Mouse (Mus musculus): ENCODE data around the gene Zfp61. TPM values are rescaled to one million over a fixed set of nuclear protein-coding genes. Genes with fewer than 3 reads are reported as not detected.

Gene Zfp61
- polyA plus RNA-seq, 1 experiment from 2014 or later = 16.7 TPM

GRCm38 (mm10) chr7:24293061-24293851 is 7.8 kb downstream of the Zfp61 start:
- no peak overlapping the region for H3K27ac ChIP-seq (ENCODE audit: low read length)
- no peak overlapping the region for H3K9ac ChIP-seq (replicated peaks; ENCODE audit: low read depth)
- no peak overlapping the region for H3K4me2 ChIP-seq (replicated peaks; ENCODE audit: low read depth, low read length)
- H3K4me1 ChIP-seq (ENCODE audit: insufficient read depth, low read depth, low read length) = no peaks in the 10 kb centered on the region
- ATAC-seq = no peak; the same call in 1 of the 2 replicates
- no peaks in the 10 kb centered on the region for H3K27me3 ChIP-seq (replicated peaks; ENCODE audit: insufficient read depth, low read length)
- no peak overlapping the region for H3K4me3 ChIP-seq (ENCODE audit: low read depth, low read length)
- peaks cover 36% of the 10 kb centered on the region for H3K36me3 ChIP-seq (ENCODE audit: insufficient read depth, low read length)
- WGBS = 76% methylated on average over 12 of the region's 12 CpGs
- no peak for DNase-seq (ENCODE audit: low spot score)
- H3K9me3 ChIP-seq (ENCODE audit: low read length) = no peaks in the 10 kb centered on the region
- TF ChIP-seq EP300 (IDR thresholded peaks at IDR 0.05) = no peak
- TF ChIP-seq CTCF (IDR thresholded peaks at IDR 0.05) = no peak

- TF ChIP-seq EP300 (IDR thresholded peaks at IDR 0.05) = no peak
- TF ChIP-seq CTCF (IDR thresholded peaks at IDR 0.05) = no peak
- no peak overlapping the region for H3K4me2 ChIP-seq (replicated peaks; ENCODE audit: low read depth, low read length)
- peaks cover 36% of the 10 kb centered on the region for H3K36me3 ChIP-seq (ENCODE audit: insufficient read depth, low read length)
- ATAC-seq = no peak
- no peak overlapping the region for H3K4me3 ChIP-seq (ENCODE audit: low read depth, low read length)
- no peaks in the 10 kb centered on the region for H3K9me3 ChIP-seq (ENCODE audit: low read length)
- no peaks in the 10 kb centered on the region for H3K4me1 ChIP-seq (ENCODE audit: insufficient read depth, low read depth, low read length)
- no peak for DNase-seq (ENCODE audit: low spot score)
- no peaks in the 10 kb centered on the region for H3K27me3 ChIP-seq (replicated peaks; ENCODE audit: insufficient read depth, low read length)
- H3K9ac ChIP-seq (replicated peaks; ENCODE audit: low read depth) = no peak overlapping the region
- WGBS = 88% methylated on average over 27 of the region's 27 CpGs
- no peak overlapping the region for H3K27ac ChIP-seq (ENCODE audit: low read length)
These were observed 9.5 kb downstream of the Zfp61 start for GRCm38 (mm10) chr7:24291387-24292090.

GRCm38 (mm10) chr7:24290106-24290693 is 10.8 kb downstream of the Zfp61 start:
- WGBS = 95% methylated on average over 4 of the region's 4 CpGs
- no peak for TF ChIP-seq CTCF (IDR thresholded peaks at IDR 0.05)
- no peak for TF ChIP-seq EP300 (IDR thresholded peaks at IDR 0.05)
- Histone ChIP-seq H3K4me2 (replicated peaks; ENCODE audit: low read depth, low read length) (no peak overlapping the region), H3K27ac (ENCODE audit: low read length) (no peak overlapping the region), H3K36me3 (ENCODE audit: insufficient read depth, low read length) (peaks cover 28% of the 10 kb centered on the region), H3K27me3 (replicated peaks; ENCODE audit: insufficient read depth, low read length) (no peaks in the 10 kb centered on the region), H3K4me3 (ENCODE audit: low read depth, low read length) (no peak overlapping the region), H3K4me1 (ENCODE audit: insufficient read depth, low read depth, low read length) (no peaks in the 10 kb centered on the region), H3K9ac (replicated peaks; ENCODE audit: low read depth) (no peak overlapping the region), H3K9me3 (ENCODE audit: low read length) (no peaks in the 10 kb centered on the region)
- ATAC-seq (no peak), DNase-seq (ENCODE audit: low spot score) (no peak)

DNA sequence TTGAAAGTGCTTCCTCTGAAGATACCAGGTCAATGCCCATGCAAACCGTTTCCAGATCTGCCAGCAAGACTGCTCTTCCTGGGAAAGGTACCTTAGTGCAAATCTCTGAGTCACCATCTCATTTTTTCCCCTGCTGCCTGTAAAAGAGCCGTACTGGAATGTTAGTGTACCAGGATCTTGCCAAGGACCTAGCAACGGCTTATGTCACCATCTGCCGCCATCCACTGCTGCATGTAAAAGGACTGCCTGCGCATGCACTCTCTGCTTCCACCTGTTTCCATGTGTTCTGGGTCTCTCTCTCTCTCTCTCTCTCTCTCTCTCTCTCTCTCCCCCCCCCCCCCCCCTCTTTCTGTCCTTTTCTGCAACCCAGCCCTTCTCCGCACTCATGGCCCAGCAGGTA is 12.5 kb downstream of the Zfp61 start:
- ATAC-seq (no peak), DNase-seq (ENCODE audit: low spot score) (no peak)
- no peaks in the 10 kb centered on the region for H3K27me3 ChIP-seq (replicated peaks; ENCODE audit: insufficient read depth, low read length)
- TF ChIP-seq CTCF (IDR thresholded peaks at IDR 0.05) (no peak), EP300 (IDR thresholded peaks at IDR 0.05) (no peak)
- H3K4me2 ChIP-seq (replicated peaks; ENCODE audit: low read depth, low read length) = no peak overlapping the region
- 83% methylated on average over 6 of the region's 6 CpGs for WGBS
- no peaks in the 10 kb centered on the region for H3K9me3 ChIP-seq (ENCODE audit: low read length)
- H3K36me3 ChIP-seq (ENCODE audit: insufficient read depth, low read length) = peaks cover 22% of the 10 kb centered on the region
- H3K4me3 ChIP-seq (ENCODE audit: low read depth, low read length) = no peak overlapping the region
- no peak overlapping the region for H3K27ac ChIP-seq (ENCODE audit: low read length)
- no peaks in the 10 kb centered on the region for H3K4me1 ChIP-seq (ENCODE audit: insufficient read depth, low read depth, low read length)
- H3K9ac ChIP-seq (replicated peaks; ENCODE audit: low read depth) = no peak overlapping the region

GRCm38 (mm10) chr7:24287670-24288069 is 13.4 kb downstream of the Zfp61 start:
- no peak overlapping the region for H3K9ac ChIP-seq (replicated peaks; ENCODE audit: low read depth)
- 86% methylated on average over 5 of the region's 5 CpGs for WGBS
- H3K4me3 ChIP-seq (ENCODE audit: low read depth, low read length) = no peak overlapping the region
- H3K4me1 ChIP-seq (ENCODE audit: insufficient read depth, low read depth, low read length) = no peaks in the 10 kb centered on the region
- DNase-seq (ENCODE audit: low spot score) = no peak
- no peak overlapping the region for H3K4me2 ChIP-seq (replicated peaks; ENCODE audit: low read depth, low read length)
- TF ChIP-seq EP300 (IDR thresholded peaks at IDR 0.05) = no peak
- TF ChIP-seq CTCF (IDR thresholded peaks at IDR 0.05) = no peak
- no peak for ATAC-seq
- H3K27ac ChIP-seq (ENCODE audit: low read length) = no peak overlapping the region
- H3K27me3 ChIP-seq (replicated peaks; ENCODE audit: insufficient read depth, low read length) = no peaks in the 10 kb centered on the region
- H3K36me3 ChIP-seq (ENCODE audit: insufficient read depth, low read length) = peaks cover 22% of the 10 kb centered on the region
- no peaks in the 10 kb centered on the region for H3K9me3 ChIP-seq (ENCODE audit: low read length)

DNA sequence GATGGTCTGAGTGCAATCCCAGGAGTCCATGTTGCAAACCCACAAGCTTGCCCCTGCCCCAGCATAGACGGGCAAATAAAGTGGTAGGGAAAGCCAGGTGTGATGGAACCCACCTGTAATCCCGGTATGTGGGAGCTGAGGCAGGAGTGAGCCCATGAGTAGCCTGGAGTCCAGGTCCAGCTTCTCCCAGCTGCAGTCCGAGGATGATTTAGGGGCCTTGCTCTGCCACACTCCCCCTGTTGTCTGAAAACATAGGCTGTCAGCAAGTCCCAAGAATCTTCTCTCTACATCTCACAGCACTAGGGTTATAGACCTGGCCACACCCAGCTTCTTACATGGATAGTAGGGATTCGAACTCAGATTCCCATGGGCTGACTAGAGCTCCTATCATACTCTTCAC is 14.1 kb downstream of the Zfp61 start:
- TF ChIP-seq CTCF (IDR thresholded peaks at IDR 0.05) (no peak), EP300 (IDR thresholded peaks at IDR 0.05) (no peak)
- Histone ChIP-seq H3K9ac (replicated peaks; ENCODE audit: low read depth) (no peak overlapping the region), H3K4me3 (ENCODE audit: low read depth, low read length) (no peak overlapping the region), H3K4me2 (replicated peaks; ENCODE audit: low read depth, low read length) (no peak overlapping the region), H3K9me3 (ENCODE audit: low read length) (no peaks in the 10 kb centered on the region), H3K4me1 (ENCODE audit: insufficient read depth, low read depth, low read length) (no peaks in the 10 kb centered on the region), H3K27me3 (replicated peaks; ENCODE audit: insufficient read depth, low read length) (no peaks in the 10 kb centered on the region), H3K27ac (ENCODE audit: low read length) (no peak overlapping the region), H3K36me3 (ENCODE audit: insufficient read depth, low read length) (peaks cover 15% of the 10 kb centered on the region)
- DNase-seq (ENCODE audit: low spot score) (no peak), ATAC-seq (no peak)
- WGBS = 72% methylated on average over 4 of the region's 4 CpGs
